ENCODE assay signal across 7 mouse cellular contexts in genomic region chr16:55476544-55477208, GRCm38 (mm10).
A peak's percentile ranks its signal among the peaks of the same experiment; 100 is the strongest.
DNase-seq lines count a peak whose midpoint lies in the region; ATAC-seq and TF ChIP-seq lines count a peak whose summit lies in the region.

No protein-coding gene starts in this region.

- 24% methylated on average over 17 of the region's 17 CpGs for WGBS in forebrain, embryonic 16.5 days
- WGBS in lung, embryonic 14.5 days: 23% methylated on average over 17 of the region's 17 CpGs

- H3K9ac ChIP-seq in forebrain, embryonic 16.5 days (replicated peaks; ENCODE audit: low read depth, low read length): no peak overlapping the region
- no peak overlapping the region for H3K9ac ChIP-seq in lung, embryonic 14.5 days

- H3K36me3 ChIP-seq in forebrain, embryonic 16.5 days (ENCODE audit: control insufficient read depth, insufficient read depth): no peaks in the 10 kb centered on the region
- no peaks in the 10 kb centered on the region for H3K36me3 ChIP-seq in lung, embryonic 14.5 days (ENCODE audit: insufficient read depth)

- no peaks in the 10 kb centered on the region for H3K27me3 ChIP-seq in forebrain, embryonic 16.5 days (replicated peaks; ENCODE audit: control insufficient read depth, insufficient read depth, low read length)
- no peaks in the 10 kb centered on the region for H3K27me3 ChIP-seq in lung, embryonic 14.5 days (ENCODE audit: insufficient read depth, low read length)

- H3K9me3 ChIP-seq in forebrain, embryonic 16.5 days (ENCODE audit: control insufficient read depth, low read length): no peaks in the 10 kb centered on the region
- H3K9me3 ChIP-seq in lung, embryonic 14.5 days (ENCODE audit: low read depth, low read length): no peaks in the 10 kb centered on the region

- H3K4me2 ChIP-seq in forebrain, embryonic 16.5 days (ENCODE audit: low read length): 0 out of 2 replicates have a peak overlapping the region, but pooled peaks have one; percentile 11
- peak overlapping the region; percentile 27; the same call in 1 of the 2 replicates for H3K4me2 ChIP-seq in lung, embryonic 14.5 days

- ATAC-seq in forebrain, embryonic 16.5 days: peak; percentile 75
- ATAC-seq in lung, embryonic 14.5 days (ENCODE audit: insufficient read depth): peak; percentile 75

- H3K4me3 ChIP-seq in forebrain, embryonic 16.5 days (replicated peaks; ENCODE audit: low read length): no peak overlapping the region
- H3K4me3 ChIP-seq in lung, embryonic 14.5 days (ENCODE audit: low read depth, low read length): no peak overlapping the region

- 0 out of 2 replicates have a peak, but pooled peaks cover 3% of the 10 kb centered on the region for H3K4me1 ChIP-seq in forebrain, embryonic 16.5 days (replicated peaks; ENCODE audit: control insufficient read depth, insufficient read depth, low read length)
- H3K4me1 ChIP-seq in lung, embryonic 14.5 days (ENCODE audit: insufficient read depth): no peaks in the 10 kb centered on the region

- no peak overlapping the region for H3K27ac ChIP-seq in forebrain, embryonic 16.5 days (ENCODE audit: low read length)
- H3K27ac ChIP-seq in lung, embryonic 14.5 days (ENCODE audit: low read depth): no peak overlapping the region

- peak; percentile 84 for TF ChIP-seq CTCF in lung, embryonic 14.5 days (IDR thresholded peaks at IDR 0.05; ENCODE audit: low read depth)

- peak; percentile 43 for DNase-seq in thymus, postnatal 14 days
- DNase-seq in thymus, postnatal 36 days: no peak
- peak; percentile 53 for DNase-seq in c-Kit-positive CD71-positive TER-119-negative erythroid progenitor cells, embryonic 14.5 days (ENCODE audit: low read depth)
- DNase-seq in kidney, adult 8-10 months: peak; percentile 19 to 51
- peak; percentile 95 for DNase-seq in lung, embryonic 14.5 days
- DNase-seq in retina, adult 2 months (ENCODE audit: low read depth, low spot score): peak; percentile 41

Comparison
In these comparisons a context has a peak if more than half of its experiments do, and no peak if none do; other contexts are left out.
1. DNase-seq: peak in thymus, postnatal 14 days (single experiment), c-Kit-positive CD71-positive TER-119-negative erythroid progenitor cells, embryonic 14.5 days (single experiment), kidney, adult 8-10 months (2 of 2), lung, embryonic 14.5 days (single experiment) and retina, adult 2 months (single experiment); none in thymus, postnatal 36 days (0 of 2).